Mouse (Mus musculus): Measurements from ENCODE around the gene Prkcb.

GRCm38 (mm10) chr7:122609420-122609819 is 320.9 kb downstream of the Prkcb start:
- no peak for TF ChIP-seq CTCF (IDR thresholded peaks at IDR 0.05; ENCODE audit: borderline replicate concordance, extremely low read depth, insufficient read depth, insufficient read length)
- TF ChIP-seq POLR2A (IDR thresholded peaks at IDR 0.05; ENCODE audit: borderline replicate concordance, extremely low read depth, insufficient read depth, insufficient read length, poor library complexity, severe bottlenecking) = no peak
